22 mouse cellular contexts compared by ENCODE assay signal in genomic region chr10:70498328-70498727, GRCm38 (mm10). TPM values are rescaled to one million over a fixed set of nuclear protein-coding genes. Genes with fewer than 3 reads are reported as not detected.
DNase-seq lines count a peak whose midpoint lies in the region; ATAC-seq and TF ChIP-seq lines count a peak whose summit lies in the region.
"Had no signal": no experiment of that assay in that cellular context is flagged by ENCODE, and none has a peak within 500 bp of the region (broad histone marks: within the 10 kb centered on the region; RNA-seq: fewer than 3 reads in every experiment).

No protein-coding gene starts in this region.

- no peak overlapping the region for H3K9ac ChIP-seq in forebrain, embryonic 12.5 days
- no peak overlapping the region for H3K9ac ChIP-seq in forebrain, postnatal 0 days
- no peak overlapping the region for H3K9ac ChIP-seq in neural tube, embryonic 14.5 days (replicated peaks; ENCODE audit: low read depth, low read length)
- H3K9ac ChIP-seq: heart, embryonic 13.5 days; limb, embryonic 12.5 days; liver, postnatal 0 days had no signal

- H3K36me3 ChIP-seq in forebrain, embryonic 12.5 days (replicated peaks) = peaks cover 4% of the 10 kb centered on the region; the same call in 1 of the 2 replicates
- peaks cover 3% of the 10 kb centered on the region; the same call in 1 of the 2 replicates for H3K36me3 ChIP-seq in forebrain, postnatal 0 days (ENCODE audit: insufficient read depth)
- H3K36me3 ChIP-seq in neural tube, embryonic 14.5 days (ENCODE audit: control insufficient read depth, insufficient read depth, low read length) = no peaks in the 10 kb centered on the region
- H3K36me3 ChIP-seq: forebrain, embryonic 10.5 days; limb, embryonic 12.5 days had no signal

- H3K4me3 ChIP-seq in forebrain, embryonic 12.5 days (replicated peaks) = no peak overlapping the region
- H3K4me3 ChIP-seq in forebrain, postnatal 0 days (ENCODE audit: low read depth, low read length) = no peak overlapping the region
- no peak overlapping the region for H3K4me3 ChIP-seq in layer of hippocampus, adult 2 months
- no peak overlapping the region for H3K4me3 ChIP-seq in neural tube, embryonic 14.5 days (ENCODE audit: low read depth, low read length)
- H3K4me3 ChIP-seq: forebrain, embryonic 10.5 days; heart, embryonic 13.5 days; limb, embryonic 12.5 days had no signal

- H3K27me3 ChIP-seq in forebrain, embryonic 12.5 days = no peaks in the 10 kb centered on the region
- H3K27me3 ChIP-seq in forebrain, postnatal 0 days (ENCODE audit: insufficient read depth, low read length) = no peaks in the 10 kb centered on the region
- no peaks in the 10 kb centered on the region for H3K27me3 ChIP-seq in neural tube, embryonic 14.5 days (ENCODE audit: control insufficient read depth, insufficient read depth, low read length)
- H3K27me3 ChIP-seq: heart, embryonic 13.5 days; limb, embryonic 12.5 days had no signal

- H3K4me2 ChIP-seq in forebrain, embryonic 12.5 days = no peak overlapping the region
- no peak overlapping the region for H3K4me2 ChIP-seq in forebrain, postnatal 0 days (ENCODE audit: low read depth)
- H3K4me2 ChIP-seq in neural tube, embryonic 14.5 days (ENCODE audit: low read depth, low read length) = no peak overlapping the region
- H3K4me2 ChIP-seq: heart, embryonic 13.5 days; limb, embryonic 12.5 days; liver, embryonic 11.5 days had no signal

- H3K4me1 ChIP-seq in forebrain, embryonic 12.5 days = peaks cover 14% of the 10 kb centered on the region
- 0 out of 2 replicates have a peak, but pooled peaks cover 7% of the 10 kb centered on the region for H3K4me1 ChIP-seq in forebrain, postnatal 0 days (ENCODE audit: insufficient read depth)
- H3K4me1 ChIP-seq in neural tube, embryonic 14.5 days (ENCODE audit: control insufficient read depth, insufficient read depth, low read length) = 0 out of 2 replicates have a peak, but pooled peaks cover 3% of the 10 kb centered on the region

- 54% methylated on average over 2 of the region's 2 CpGs for WGBS in forebrain, embryonic 12.5 days
- WGBS in forebrain, postnatal 0 days = 56% methylated on average over 2 of the region's 2 CpGs
- WGBS in neural tube, embryonic 14.5 days = 38% methylated on average over 2 of the region's 2 CpGs

- DNase-seq in forebrain, postnatal 0 days = no peak
- no peak for DNase-seq in layer of hippocampus, adult 2 months (ENCODE audit: low spot score in 2 of 2)
- no peak for DNase-seq in layer of hippocampus, postnatal 10 days (ENCODE audit: low spot score in 2 of 2)
- no peak for DNase-seq in neural tube, embryonic 10.5 days (ENCODE audit: extremely low spot score, low spot score)
- no peak for DNase-seq in adrenal gland, adult 2 months
- DNase-seq: adrenal gland, postnatal 14 days; cerebellum, adult 9-10 months; heart, postnatal 14 days; kidney, adult 18-20 months; liver, postnatal 0 days; lung, postnatal 10 days; right cerebral cortex, postnatal 14 days; thymus, adult 2 months; thymus, postnatal 4 days had no signal

- no peaks in the 10 kb centered on the region for H3K9me3 ChIP-seq in forebrain, embryonic 12.5 days
- H3K9me3 ChIP-seq in forebrain, postnatal 0 days (ENCODE audit: low read length) = no peaks in the 10 kb centered on the region
- no peaks in the 10 kb centered on the region for H3K9me3 ChIP-seq in neural tube, embryonic 14.5 days (ENCODE audit: control insufficient read depth, low read length)
- H3K9me3 ChIP-seq: forebrain, embryonic 10.5 days; limb, embryonic 12.5 days had no signal

- 0 out of 2 replicates have a peak, but pooled peaks have one; percentile 30 for ATAC-seq in forebrain, embryonic 12.5 days (ENCODE audit: low FRiP score)
- no peak for ATAC-seq in forebrain, postnatal 0 days
- 0 out of 2 replicates have a peak, but pooled peaks have one; percentile 17 for ATAC-seq in neural tube, embryonic 14.5 days (ENCODE audit: low read depth)
- ATAC-seq: liver, postnatal 0 days had no signal

- no peak for TF ChIP-seq CTCF in forebrain, postnatal 0 days (IDR thresholded peaks at IDR 0.05; ENCODE audit: low read depth)
- no peak for TF ChIP-seq CTCF in layer of hippocampus, adult 2 months (conservative IDR thresholded peaks at IDR 0.05)

- H3K27ac ChIP-seq in forebrain, embryonic 12.5 days = no peak overlapping the region
- H3K27ac ChIP-seq in forebrain, postnatal 0 days (ENCODE audit: low read depth, low read length) = no peak overlapping the region
- peak overlapping the region; percentile 83 for H3K27ac ChIP-seq in layer of hippocampus, adult 2 months
- no peak overlapping the region for H3K27ac ChIP-seq in neural tube, embryonic 14.5 days (ENCODE audit: low read depth, low read length)
- H3K27ac ChIP-seq: forebrain, embryonic 10.5 days; heart, embryonic 13.5 days; kidney, postnatal 0 days; limb, embryonic 12.5 days; stomach, postnatal 0 days had no signal

RNA-seq across cellular contexts. Expression of gene Fam13c, which starts 58.0 kb away (rescaled TPM):
- 17.7 and 19.1 TPM in 2 replicates for polyA plus RNA-seq in forebrain, embryonic 12.5 days (2016; fragmentation: Nextera tagmentation; extraction: Ambion mirVana)
- 7.4 and 9.6 TPM in 2 replicates for total RNA-seq in forebrain, postnatal 0 days (2014; rRNA removed)
- polyA plus RNA-seq in forebrain, postnatal 0 days (2015; fragmentation: Nextera tagmentation; extraction: Ambion mirVana) = 16.8 and 23.8 TPM in 2 replicates
- 10 to 100 TPM; 83.7 to 85.8 TPM for total RNA-seq in layer of hippocampus, adult 2 months (2021)
- total RNA-seq in layer of hippocampus, postnatal 10 days (2021) = 10 to 100 TPM; 60.0 to 61.9 TPM
- 21.8 and 22.4 TPM in 2 replicates for polyA plus RNA-seq in neural tube, embryonic 14.5 days (2014; fragmentation: Nextera tagmentation; extraction: Ambion mirVana)
- 10 to 100 TPM; 12.8 to 27.5 TPM for total RNA-seq in adrenal gland, adult 2 months (2021)
- 5.7 and 6.0 TPM in 2 replicates for polyA plus RNA-seq in adrenal gland, adult 2 months (2012; rRNA removed)
